Mouse (Mus musculus) heart, embryonic 12.5 days (tissue): ENCODE results near the gene Lipa. TPM values are rescaled to one million over a fixed set of nuclear protein-coding genes. Genes with fewer than 3 reads are reported as not detected.

ENCODE experiments used
- ATAC-seq: fragments of 200-750 bp; cut with Nextera tagmentation; 2 replicates; pipeline ENCODE4 v1.8.0; 2017; ENCODE audit warnings: moderate TSS enrichment, moderate library complexity; ENCODE audit not compliant: insufficient number of reproducible peaks, low FRiP score
- H3K27ac ChIP-seq: fragments of 300-500 bp; sonication (generic); 2 replicates; pipeline ENCODE4 v1.5.1; 2016; ENCODE audit warnings: mild to moderate bottlenecking, moderate library complexity; ENCODE audit not compliant: poor library complexity, severe bottlenecking
- H3K27me3 ChIP-seq: fragments of 300-500 bp; sonication (generic); replicated peaks from 2 replicates; pipeline ENCODE4 v1.6.1; 2016; ENCODE audit warnings: mild to moderate bottlenecking, moderate library complexity
- H3K36me3 ChIP-seq: fragments of 300-500 bp; sonication (generic); 2 replicates; pipeline ENCODE4 v1.6.1; 2016; ENCODE audit warnings: mild to moderate bottlenecking, moderate library complexity
- H3K4me1 ChIP-seq: fragments of 300-500 bp; sonication (generic); replicated peaks from 2 replicates; pipeline ENCODE4 v1.6.1; 2016; ENCODE audit warnings: mild to moderate bottlenecking
- H3K4me2 ChIP-seq: fragments of 300-500 bp; sonication (generic); 2 replicates; pipeline ENCODE4 v1.6.1; 2016; ENCODE audit warnings: mild to moderate bottlenecking, moderate library complexity
- H3K4me3 ChIP-seq: fragments of 300-500 bp; sonication (generic); 2 replicates; pipeline ENCODE4 v1.5.1; 2016; ENCODE audit warnings: mild to moderate bottlenecking
- H3K9ac ChIP-seq: fragments of 300-500 bp; sonication (generic); 2 replicates; pipeline ENCODE4 v1.6.1; 2016; ENCODE audit warnings: mild to moderate bottlenecking, moderate library complexity
- H3K9me3 ChIP-seq: fragments of 300-500 bp; sonication (generic); replicated peaks from 2 replicates; pipeline ENCODE4 v1.6.1; 2016; ENCODE audit warnings: mild to moderate bottlenecking, moderate library complexity
- WGBS: fragments of 180-500 bp; shearing (Covaris S2); methylation state at CpG from one replicate; pipeline ENCODE4 v1.1.7; 2016; 5-methylcytosine and 5-hydroxymethylcytosine counted together
- polyA plus RNA-seq: library from polyadenylated mRNA; unstranded; fragments of >200 nt; fragmentation: Nextera tagmentation; extraction: Ambion mirVana; gene quantifications from 2 replicates; pipeline ENCODE4 v1.2.1, GENCODE M21; 2016

The Lipa gene
- polyA plus RNA-seq, 1 experiment from 2014 or later = 38.7 TPM

DNA sequence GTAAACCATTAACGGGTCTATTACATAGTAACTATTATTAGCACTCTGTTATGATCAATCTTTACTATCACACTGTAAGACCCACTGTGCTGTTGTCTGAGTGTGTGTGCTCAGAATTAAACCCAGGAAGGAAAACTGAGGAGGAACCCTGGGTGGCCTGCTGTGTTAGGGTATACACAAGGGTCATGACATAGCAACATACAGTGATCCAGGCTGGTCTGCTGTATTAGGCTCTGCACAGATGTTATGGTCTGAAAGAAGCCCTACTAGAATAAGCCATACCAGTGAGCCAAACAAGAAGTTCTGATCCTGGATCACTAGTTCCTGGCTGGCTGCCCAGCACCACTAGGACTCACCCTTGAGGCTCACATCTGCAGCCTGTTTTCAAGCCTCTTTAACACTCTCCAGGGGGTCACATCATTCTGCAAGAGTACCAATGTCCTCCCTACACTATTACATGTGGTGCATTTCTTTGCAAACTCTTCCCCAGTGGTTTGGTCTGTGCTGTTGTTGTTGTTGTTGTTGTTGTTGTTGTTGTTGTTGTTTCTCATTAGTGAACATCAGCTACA lies 65.7 kb downstream of the Lipa start:
- Histone ChIP-seq H3K9ac (no peak overlapping the region), H3K27me3 (no peaks in the 10 kb centered on the region), H3K4me1 (no peaks in the 10 kb centered on the region), H3K4me2 (no peak overlapping the region), H3K36me3 (no peaks in the 10 kb centered on the region), H3K4me3 (no peak overlapping the region), H3K9me3 (no peaks in the 10 kb centered on the region), H3K27ac (no peak overlapping the region)
- ATAC-seq = no peak
- 77% methylated on average over 1 of the region's 1 CpGs for WGBS

- 82% methylated on average over 1 of the region's 1 CpGs for WGBS
- H3K9ac ChIP-seq = no peak overlapping the region
- H3K27ac ChIP-seq = no peak overlapping the region
- no peaks in the 10 kb centered on the region for H3K27me3 ChIP-seq
- ATAC-seq = no peak
- no peak overlapping the region for H3K4me2 ChIP-seq
- no peak overlapping the region for H3K4me3 ChIP-seq
- H3K9me3 ChIP-seq = no peaks in the 10 kb centered on the region
- H3K36me3 ChIP-seq = no peaks in the 10 kb centered on the region
- no peaks in the 10 kb centered on the region for H3K4me1 ChIP-seq
These were observed 76.4 kb downstream of the Lipa start for GRCm38 (mm10) chr19:34450784-34451370.

GRCm38 (mm10) chr19:34448851-34449250 lies 78.4 kb downstream of the Lipa start:
- 77% methylated on average over 1 of the region's 1 CpGs for WGBS
- Histone ChIP-seq H3K4me3 (no peak overlapping the region), H3K9ac (no peak overlapping the region), H3K4me2 (no peak overlapping the region), H3K27ac (no peak overlapping the region), H3K9me3 (no peaks in the 10 kb centered on the region), H3K27me3 (no peaks in the 10 kb centered on the region), H3K36me3 (no peaks in the 10 kb centered on the region), H3K4me1 (no peaks in the 10 kb centered on the region)
- no peak for ATAC-seq

DNA sequence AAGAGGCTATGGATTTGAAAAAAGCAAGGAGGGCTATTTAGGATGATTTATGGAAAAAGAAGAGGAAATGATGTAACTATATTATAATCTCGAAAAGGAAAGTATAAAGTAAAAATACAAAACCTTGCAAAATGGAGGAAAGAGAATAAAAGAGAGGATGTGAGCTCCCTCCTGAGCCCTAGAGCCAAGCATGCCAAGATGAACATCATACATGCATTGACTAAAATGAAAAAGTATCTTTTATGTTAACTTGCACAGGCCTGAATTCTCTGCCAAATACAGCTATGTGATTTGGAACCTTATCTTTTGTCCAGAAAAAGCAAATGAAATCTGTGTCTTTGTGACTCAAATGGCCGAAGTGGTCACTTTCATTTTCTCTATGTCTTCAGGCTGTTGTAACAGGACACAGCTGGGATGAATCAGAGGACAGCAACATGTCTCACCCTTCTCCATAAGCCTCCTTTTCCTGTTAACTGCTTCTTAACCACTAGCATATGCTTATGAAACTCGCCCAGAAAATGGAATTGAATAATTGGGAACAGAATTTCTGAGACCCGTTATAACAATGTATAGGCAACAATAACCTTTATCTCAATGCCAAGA lies 81.8 kb downstream of the Lipa start:
- H3K4me3 ChIP-seq = no peak overlapping the region
- no peaks in the 10 kb centered on the region for H3K36me3 ChIP-seq
- 56% methylated on average over 4 of the region's 4 CpGs for WGBS
- H3K9me3 ChIP-seq = no peaks in the 10 kb centered on the region
- H3K27ac ChIP-seq = no peak overlapping the region
- no peaks in the 10 kb centered on the region for H3K27me3 ChIP-seq
- no peak for ATAC-seq
- H3K4me1 ChIP-seq = peaks cover 10% of the 10 kb centered on the region
- no peak overlapping the region for H3K9ac ChIP-seq
- peak overlapping the region; percentile 11; the same call in 1 of the 2 replicates for H3K4me2 ChIP-seq

DNA sequence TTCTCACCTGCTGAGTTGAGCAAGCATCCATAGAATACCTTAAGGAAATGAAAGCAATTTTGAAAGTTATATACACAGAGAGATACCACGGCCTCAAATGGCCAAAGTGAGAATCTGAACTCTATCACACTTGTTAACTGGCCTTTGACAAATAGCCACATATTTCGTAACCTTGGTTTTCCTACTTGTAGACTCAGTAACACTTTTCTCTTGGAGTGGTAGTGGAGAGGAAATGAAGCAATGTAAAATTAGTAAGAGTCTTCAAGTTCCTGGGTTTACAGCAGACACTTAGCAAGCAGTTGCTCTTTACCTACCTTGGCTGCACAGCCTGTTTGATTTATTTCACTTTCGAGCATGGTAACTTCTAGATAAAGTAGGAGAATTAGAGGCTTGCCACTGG lies 82.5 kb downstream of the Lipa start:
- Histone ChIP-seq H3K4me3 (no peak overlapping the region), H3K4me2 (no peak overlapping the region), H3K4me1 (peaks cover 10% of the 10 kb centered on the region), H3K27me3 (no peaks in the 10 kb centered on the region), H3K36me3 (no peaks in the 10 kb centered on the region), H3K9me3 (no peaks in the 10 kb centered on the region), H3K27ac (no peak overlapping the region), H3K9ac (no peak overlapping the region)
- no peak for ATAC-seq
- 77% methylated on average over 3 of the region's 3 CpGs for WGBS

Other genes starting within 250 kb of the Lipa start
- gene Fas, start 236.8 kb downstream of the Lipa start, polyA plus RNA-seq = 2.2 and 2.4 TPM in 2 replicates
- gene Ch25h, start 52.3 kb downstream of the Lipa start, polyA plus RNA-seq = 3.3 and 4.6 TPM in 2 replicates
- 6.6 and 8.2 TPM in 2 replicates for gene Ifit2, start 23.2 kb upstream of the Lipa start, polyA plus RNA-seq
- 0.69 and 0.90 TPM in 2 replicates for gene Ifit3, start 56.1 kb upstream of the Lipa start, polyA plus RNA-seq
- gene Ifit1bl1, start 74.5 kb upstream of the Lipa start, polyA plus RNA-seq = 1.00 and 1.5 TPM in 2 replicates
- 0.19 and 0.46 TPM in 2 replicates for gene Ifit3b, start 80.5 kb upstream of the Lipa start, polyA plus RNA-seq
- gene Ifit1bl2, start 113.3 kb upstream of the Lipa start, polyA plus RNA-seq = 0.83 and 1.0 TPM in 2 replicates
- 0.32 and 0.40 TPM in 2 replicates for gene Ifit1, start 113.4 kb upstream of the Lipa start, polyA plus RNA-seq
- 37.2 and 37.8 TPM in 2 replicates for gene Slc16a12, start 219.8 kb upstream of the Lipa start, polyA plus RNA-seq